Mouse (Mus musculus): ENCODE measurements around the gene Klhl29. TPM values are rescaled to one million over a fixed set of nuclear protein-coding genes. Genes with fewer than 3 reads are reported as not detected.

Gene Klhl29
- total and polyA plus RNA-seq, 3 experiments, result not detected

- no peaks in the 10 kb centered on the region for H3K36me3 ChIP-seq (ENCODE audit: control insufficient read depth in 1 of 2, insufficient read depth in 2 of 2, low read length in 2 of 2)
- DNase-seq (ENCODE audit: low read depth, low spot score), result no peak
- H3K9me3 ChIP-seq (replicated peaks; ENCODE audit: insufficient read depth, low read length), result no peaks in the 10 kb centered on the region
- no peak overlapping the region for H3K27ac ChIP-seq (ENCODE audit: control insufficient read depth, low read depth, low read length)
- TF ChIP-seq POLR2AphosphoS2 (IDR thresholded peaks at IDR 0.05; ENCODE audit: low read length) (no peak), KAT2A (conservative IDR thresholded peaks at IDR 0.05; ENCODE audit: low read depth, low read length) (no peak), ELF1 (IDR thresholded peaks at IDR 0.05; ENCODE audit: low read depth, low read length) (no peak), MAX (IDR thresholded peaks at IDR 0.05; ENCODE audit: low read length) (no peak), CHD2 (IDR thresholded peaks at IDR 0.05; ENCODE audit: low read length) (no peak), MAFK (IDR thresholded peaks at IDR 0.05; ENCODE audit: borderline replicate concordance, low read depth, low read length) (no peak), RAD21 (IDR thresholded peaks at IDR 0.05; ENCODE audit: low read depth, low read length) (no peak)
- H3K27me3 ChIP-seq (ENCODE audit: control insufficient read depth in 1 of 2, insufficient read depth in 2 of 2, low read length in 2 of 2), result no peaks in the 10 kb centered on the region
- no peaks in the 10 kb centered on the region for H3K4me1 ChIP-seq (ENCODE audit: control insufficient read depth in 1 of 2, insufficient read depth in 2 of 2, low read length in 2 of 2)
- no peak overlapping the region for H3K4me3 ChIP-seq (ENCODE audit: control insufficient read depth in 1 of 2, insufficient read depth in 1 of 2, low read depth in 2 of 2, low read length in 2 of 2)
- H3K79me2 ChIP-seq (ENCODE audit: control insufficient read depth, insufficient read depth, low read length, poor library complexity), result no peaks in the 10 kb centered on the region
- H3K9ac ChIP-seq (ENCODE audit: control insufficient read depth, low read depth, low read length, poor library complexity, severe bottlenecking), result no peak overlapping the region
Observed at GRCm38 (mm10) chr12:5048104-5048503, 327.4 kb downstream of the Klhl29 start.

GRCm38 (mm10) chr12:5044141-5044540 lies 331.3 kb downstream of the Klhl29 start:
- DNase-seq (ENCODE audit: low read depth, low spot score), result no peak
- Histone ChIP-seq H3K4me1 (ENCODE audit: control insufficient read depth in 1 of 2, insufficient read depth in 2 of 2, low read length in 2 of 2) (no peaks in the 10 kb centered on the region), H3K27ac (ENCODE audit: control insufficient read depth, low read depth, low read length) (no peak overlapping the region), H3K36me3 (ENCODE audit: control insufficient read depth in 1 of 2, insufficient read depth in 2 of 2, low read length in 2 of 2) (no peaks in the 10 kb centered on the region; a peak in 1 of 4 replicates), H3K4me3 (ENCODE audit: control insufficient read depth in 1 of 2, insufficient read depth in 1 of 2, low read depth in 2 of 2, low read length in 2 of 2) (no peak overlapping the region), H3K9ac (ENCODE audit: control insufficient read depth, low read depth, low read length, poor library complexity, severe bottlenecking) (no peak overlapping the region), H3K27me3 (ENCODE audit: control insufficient read depth in 1 of 2, insufficient read depth in 2 of 2, low read length in 2 of 2) (no peaks in the 10 kb centered on the region), H3K79me2 (ENCODE audit: control insufficient read depth, insufficient read depth, low read length, poor library complexity) (no peaks in the 10 kb centered on the region), H3K9me3 (replicated peaks; ENCODE audit: insufficient read depth, low read length) (no peaks in the 10 kb centered on the region)
- no peak for TF ChIP-seq USF1 (IDR thresholded peaks at IDR 0.05; ENCODE audit: low read depth, low read length)

- Histone ChIP-seq H3K27me3 (ENCODE audit: control insufficient read depth in 1 of 2, insufficient read depth in 2 of 2, low read length in 2 of 2) (no peaks in the 10 kb centered on the region), H3K27ac (ENCODE audit: control insufficient read depth, low read depth, low read length) (no peak overlapping the region), H3K4me3 (ENCODE audit: control insufficient read depth in 1 of 2, insufficient read depth in 1 of 2, low read depth in 2 of 2, low read length in 2 of 2) (no peak overlapping the region), H3K36me3 (ENCODE audit: control insufficient read depth in 1 of 2, insufficient read depth in 2 of 2, low read length in 2 of 2) (peaks cover 0 to 6% of the 10 kb centered on the region in 2 experiments; a peak in 2 of 4 replicates), H3K79me2 (ENCODE audit: control insufficient read depth, insufficient read depth, low read length, poor library complexity) (no peaks in the 10 kb centered on the region), H3K9ac (ENCODE audit: control insufficient read depth, low read depth, low read length, poor library complexity, severe bottlenecking) (no peak overlapping the region), H3K4me1 (ENCODE audit: control insufficient read depth in 1 of 2, insufficient read depth in 2 of 2, low read length in 2 of 2) (no peaks in the 10 kb centered on the region), H3K9me3 (replicated peaks; ENCODE audit: insufficient read depth, low read length) (no peaks in the 10 kb centered on the region)
- TF ChIP-seq POLR2A (IDR thresholded peaks at IDR 0.05; ENCODE audit: control insufficient read depth in 1 of 2, insufficient read depth in 1 of 2, low read depth in 1 of 2, low read length in 2 of 2, poor library complexity in 1 of 2) (no peak), TCF12 (IDR thresholded peaks at IDR 0.05; ENCODE audit: low read depth, low read length) (no peak), EP300 (IDR thresholded peaks at IDR 0.05; ENCODE audit: low read depth in 1 of 2, low read length in 2 of 2) (no peak), CTCF (IDR thresholded peaks at IDR 0.05 in 2 of 3, conservative IDR thresholded peaks at IDR 0.05 in 1 of 3; ENCODE audit: control insufficient read depth in 1 of 3, insufficient read depth in 1 of 3, low read depth in 2 of 3, low read length in 3 of 3, poor library complexity in 1 of 3, severe bottlenecking in 1 of 3) (no peak), ZMIZ1 (IDR thresholded peaks at IDR 0.05; ENCODE audit: low read depth, low read length) (no peak), MEF2A (IDR thresholded peaks at IDR 0.05; ENCODE audit: extremely low read depth, insufficient replicate concordance, low read depth, low read length, poor library complexity, severe bottlenecking) (no peak), RCOR1 (IDR thresholded peaks at IDR 0.05; ENCODE audit: low read depth, low read length) (no peak), CHD2 (IDR thresholded peaks at IDR 0.05; ENCODE audit: low read length) (no peak), ZNF384 (IDR thresholded peaks at IDR 0.05; ENCODE audit: low read depth, low read length) (no peak), SIN3A (IDR thresholded peaks at IDR 0.05; ENCODE audit: low read length) (no peak), KAT2A (conservative IDR thresholded peaks at IDR 0.05; ENCODE audit: low read depth, low read length) (no peak), USF2 (IDR thresholded peaks at IDR 0.05; ENCODE audit: borderline replicate concordance in 1 of 2, insufficient read depth in 1 of 2, low read depth in 1 of 2, low read length in 2 of 2) (no peak), POLR2AphosphoS2 (IDR thresholded peaks at IDR 0.05; ENCODE audit: low read length) (no peak), BHLHE40 (IDR thresholded peaks at IDR 0.05; ENCODE audit: borderline replicate concordance, low read depth, low read length) (no peak), MAX (IDR thresholded peaks at IDR 0.05; ENCODE audit: low read length) (no peak), SMC3 (IDR thresholded peaks at IDR 0.05; ENCODE audit: low read depth, low read length) (no peak), CHD1 (IDR thresholded peaks at IDR 0.05; ENCODE audit: low read depth, low read length) (no peak), GATA1 (IDR thresholded peaks at IDR 0.05; ENCODE audit: low read depth, low read length) (no peak), GABPA (IDR thresholded peaks at IDR 0.05; ENCODE audit: low read depth, low read length) (no peak)
- DNase-seq (ENCODE audit: low read depth, low spot score), result no peak
Observed at GRCm38 (mm10) chr12:5038008-5038407, 337.5 kb downstream of the Klhl29 start.
